Mouse (Mus musculus): ENCODE data around the gene Galnt9. TPM values are rescaled to one million over a fixed set of nuclear protein-coding genes. Genes with fewer than 3 reads are reported as not detected.

The Galnt9 gene
- total RNA-seq, 2 experiments from 2014 or later = 104 to 109 TPM

Small RNA genes lying within 50 kb of the gene (microRNA-seq; reads per million reads assigned to microRNA genes)
- 2.5 reads per million, percentile 3 among the genes with 10 or more reads in this experiment for gene Mir7026

Other genes with a start within 250 kb of the Galnt9 start
- gene P2rx2, start 201.1 kb upstream of the Galnt9 start, total RNA-seq (2021) = not detected
- gene Lrcol1, start 199.6 kb upstream of the Galnt9 start, total RNA-seq (2021) = not detected
- 10 to 100 TPM; 75.2 to 82.6 TPM for gene Fbrsl1, start 95.9 kb upstream of the Galnt9 start, total RNA-seq (2021)
- gene Noc4l, start 109.1 kb downstream of the Galnt9 start, total RNA-seq (2021) = 10 to 100 TPM; 20.3 to 25.1 TPM
- gene Ddx51, start 109.1 kb downstream of the Galnt9 start, total RNA-seq (2021) = 10 to 100 TPM; 28.7 to 31.7 TPM
- gene Ep400, start 226.4 kb downstream of the Galnt9 start, total RNA-seq (2021) = 100 to 1,000 TPM in 1 of 2 experiments, 10 to 100 TPM in 1; 95.6 to 101 TPM
- gene Pus1, start 236.3 kb downstream of the Galnt9 start, total RNA-seq (2021) = 10 to 100 TPM; 21.6 to 21.8 TPM